Mouse (Mus musculus) ES-E14 (cell line): Measurements from ENCODE around the gene Hyal1.

ENCODE experiments used
- CHD2 ChIP-seq: IDR thresholded peaks from 2 replicates; pipeline ENCODE4 v1.6.1; 2014; ENCODE audit warnings: mild to moderate bottlenecking, low read depth, low read length, inconsistent platforms
- HCFC1 ChIP-seq: IDR thresholded peaks from 2 replicates; pipeline ENCODE4 v1.6.1; 2012; ENCODE audit warnings: low read length, inconsistent platforms, borderline replicate concordance; ENCODE audit not compliant: insufficient read depth
- MAFK ChIP-seq: IDR thresholded peaks from 2 replicates; pipeline ENCODE4 v1.6.1; 2014; ENCODE audit warnings: mild to moderate bottlenecking, low read depth, low read length, inconsistent platforms; ENCODE audit not compliant: insufficient read depth
- ZC3H11A ChIP-seq: IDR thresholded peaks from 2 replicates; pipeline ENCODE4 v1.6.1; 2012; ENCODE audit warnings: low read depth, mild to moderate bottlenecking, inconsistent platforms, low read length, borderline replicate concordance
- ZNF384 ChIP-seq: IDR thresholded peaks from 2 replicates; pipeline ENCODE4 v1.6.1; 2012; ENCODE audit warnings: low read depth, low read length, inconsistent platforms

DNA sequence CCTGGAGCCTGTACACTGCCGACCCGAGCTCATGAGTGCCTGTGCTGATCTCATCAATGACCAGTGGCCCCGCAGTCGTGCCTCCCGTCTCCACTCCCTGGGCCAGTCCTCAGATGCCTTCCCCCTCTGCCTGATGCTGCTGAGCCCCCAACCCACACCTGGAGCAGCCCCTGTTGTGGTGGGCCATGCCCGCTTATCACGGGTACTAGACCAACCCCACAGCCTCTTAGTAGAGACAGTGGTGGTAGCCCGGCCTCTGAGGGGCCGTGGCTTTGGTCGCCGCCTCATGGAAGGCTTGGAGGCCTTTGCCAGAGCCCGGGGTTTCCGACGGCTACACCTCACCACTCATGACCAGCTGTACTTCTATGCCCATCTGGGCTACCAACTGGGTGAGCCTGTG, 6.4 kb downstream of the Hyal1 start:
- TF ChIP-seq HCFC1, result no peak
- no peak for TF ChIP-seq ZC3H11A
- TF ChIP-seq ZNF384, result no peak
- TF ChIP-seq MAFK, result no peak
- no peak for TF ChIP-seq CHD2
